Mouse (Mus musculus) limb, embryonic 10.5 days (tissue): ENCODE data around the gene Ptms. TPM values are rescaled to one million over a fixed set of nuclear protein-coding genes. Genes with fewer than 3 reads are reported as not detected.

Source experiments
- DNase-seq: peaks from one replicate; pipeline ENCODE4 v3.0.0-alpha.2; 2017; ENCODE audit warnings: low spot score
- H3K27ac ChIP-seq: fragments of 300-500 bp; sonication (generic); 2 replicates; pipeline ENCODE4 v1.5.1; 2016; ENCODE audit warnings: mild to moderate bottlenecking
- H3K27me3 ChIP-seq: fragments of 300-500 bp; sonication (generic); 2 replicates; pipeline ENCODE4 v1.6.1; 2016; ENCODE audit warnings: low read depth, mild to moderate bottlenecking; ENCODE audit not compliant: poor library complexity, severe bottlenecking
- H3K36me3 ChIP-seq: fragments of 300-500 bp; sonication (generic); 2 replicates; pipeline ENCODE4 v1.6.1; 2016; ENCODE audit warnings: mild to moderate bottlenecking, moderate library complexity
- H3K4me1 ChIP-seq: fragments of 300-500 bp; sonication (generic); 2 replicates; pipeline ENCODE4 v1.6.1; 2016
- H3K4me3 ChIP-seq: fragments of 300-500 bp; sonication (generic); 2 replicates; pipeline ENCODE4 v1.5.1; 2016; ENCODE audit warnings: mild to moderate bottlenecking, moderate library complexity
- H3K9me3 ChIP-seq: fragments of 300-500 bp; sonication (generic); replicated peaks from 2 replicates; pipeline ENCODE4 v1.6.1; 2016; ENCODE audit warnings: mild to moderate bottlenecking
- WGBS: fragments of 180-500 bp; shearing (Covaris S2); methylation state at CpG from one replicate; pipeline ENCODE4 v1.1.7; 2016; 5-methylcytosine and 5-hydroxymethylcytosine counted together
- polyA plus RNA-seq: library from polyadenylated mRNA; unstranded; fragments of >200 nt; fragmentation: Nextera tagmentation; extraction: Ambion mirVana; gene quantifications from 2 replicates; pipeline ENCODE4 v1.2.1, GENCODE M21; 2016

The Ptms gene
- polyA plus RNA-seq, 1 experiment from 2014 or later, result 208 TPM

DNA sequence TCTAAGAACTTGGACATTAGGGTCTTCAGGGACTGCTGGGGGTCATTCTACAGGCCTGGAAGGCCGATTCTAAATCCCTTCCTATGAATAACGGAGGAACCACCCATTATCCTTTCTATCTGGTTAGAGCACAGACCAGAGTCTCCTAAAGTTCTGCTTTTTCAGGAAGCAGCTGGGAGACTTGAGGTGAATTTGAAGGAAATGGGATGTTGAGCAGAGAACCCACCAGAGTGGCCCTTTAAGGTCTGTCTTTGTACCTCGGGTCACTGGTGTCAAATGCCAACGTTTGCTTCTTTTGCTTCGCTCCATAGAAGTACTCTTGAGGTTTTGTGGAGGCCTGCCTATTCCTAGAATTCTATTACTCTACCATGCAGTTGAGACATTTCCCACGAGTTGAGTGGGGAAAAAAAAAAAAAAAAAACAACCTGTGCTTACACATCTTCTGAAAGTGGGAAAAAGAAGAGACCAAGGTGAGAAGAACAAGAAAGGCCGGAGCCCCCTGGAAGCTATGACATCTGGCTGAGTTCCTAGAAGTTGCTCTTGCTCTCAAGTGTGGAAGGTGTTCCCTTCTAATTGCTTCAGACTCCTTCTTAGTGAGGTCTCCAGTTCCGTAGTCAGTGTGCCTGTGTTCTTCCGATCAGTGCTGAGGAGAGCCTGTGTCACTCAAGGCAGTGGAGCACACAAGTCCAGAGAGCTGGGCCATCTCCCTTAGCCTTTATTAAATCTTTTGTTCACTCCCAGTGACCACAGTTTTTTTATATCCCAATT lies 599 bp upstream of the Ptms start:
- Histone ChIP-seq H3K27ac (peak overlapping the region; percentile 100), H3K9me3 (no peaks in the 10 kb centered on the region), H3K4me3 (peak overlapping the region; percentile 97), H3K4me1 (peaks cover 69% of the 10 kb centered on the region), H3K27me3 (no peaks in the 10 kb centered on the region), H3K36me3 (no peaks in the 10 kb centered on the region)
- 26% methylated on average over 9 of the region's 9 CpGs for WGBS
- DNase-seq, result no peak

DNA sequence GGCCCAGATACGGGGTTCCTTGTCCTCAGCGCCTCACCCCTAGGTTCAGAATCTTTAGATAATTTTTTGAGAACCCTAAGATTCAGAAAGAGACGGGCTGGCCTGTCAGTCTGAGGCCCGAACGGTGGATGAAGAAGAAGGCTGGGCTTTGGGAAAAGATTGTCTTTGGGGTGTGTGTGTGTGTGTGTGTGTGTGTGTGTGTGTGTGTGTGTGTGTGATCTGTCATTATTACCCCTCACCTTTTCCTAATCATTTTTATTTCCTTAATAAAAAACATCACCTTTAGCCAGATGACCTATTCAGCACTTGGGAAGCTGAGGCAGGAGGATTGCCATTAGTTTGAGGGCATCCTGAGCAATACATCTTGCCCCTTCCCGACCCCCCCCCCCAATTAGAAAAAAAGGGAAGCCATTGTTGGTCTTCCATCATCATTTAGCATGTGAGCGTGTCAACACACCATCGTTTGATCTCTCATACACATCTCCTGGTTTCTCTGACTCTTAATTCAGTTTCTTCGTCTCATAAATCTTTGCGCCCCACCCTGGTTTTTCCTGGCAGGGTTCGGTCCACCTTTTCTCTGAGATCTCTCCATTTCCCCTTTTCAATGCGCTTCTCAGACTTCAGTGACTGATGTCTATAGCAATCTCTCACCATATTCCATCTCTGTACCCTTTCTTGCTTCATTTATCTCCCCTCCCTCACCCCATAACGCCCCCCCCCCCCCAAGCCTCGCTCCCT lies 844 bp downstream of the Ptms start:
- 32% methylated on average over 14 of the region's 14 CpGs for WGBS
- peaks cover 78% of the 10 kb centered on the region for H3K4me1 ChIP-seq
- DNase-seq, result no peak
- 0 out of 2 replicates have a peak, but pooled peaks cover 3% of the 10 kb centered on the region for H3K27me3 ChIP-seq
- H3K4me3 ChIP-seq, result peak overlapping the region; percentile 97
- H3K27ac ChIP-seq, result peak overlapping the region; percentile 100
- no peaks in the 10 kb centered on the region for H3K9me3 ChIP-seq
- peaks cover 11% of the 10 kb centered on the region for H3K36me3 ChIP-seq

GRCm38 (mm10) chr6:124918331-124918690 lies 1.6 kb downstream of the Ptms start:
- H3K4me1 ChIP-seq, result peaks cover 86% of the 10 kb centered on the region
- H3K4me3 ChIP-seq, result peak overlapping the region; percentile 97
- WGBS, result 8% methylated on average over 7 of the region's 7 CpGs

GRCm38 (mm10) chr6:124917518-124918330 lies 2.2 kb downstream of the Ptms start:
- under 1% methylated on average over 89 of the region's 89 CpGs for WGBS
- peaks cover 82% of the 10 kb centered on the region for H3K4me1 ChIP-seq
- peak overlapping the region; percentile 97 for H3K4me3 ChIP-seq
- H3K27me3 ChIP-seq, result peaks cover 11% of the 10 kb centered on the region; the same call in 1 of the 2 replicates
- peak; percentile 91 for DNase-seq
- H3K9me3 ChIP-seq, result no peaks in the 10 kb centered on the region
- H3K36me3 ChIP-seq, result peaks cover 25% of the 10 kb centered on the region
- peak overlapping the region; percentile 100 for H3K27ac ChIP-seq

More at GRCm38 (mm10) chr6:124918331-124918690, 1.6 kb downstream of the Ptms start:
- Histone ChIP-seq H3K27ac (peak overlapping the region; percentile 100), H3K36me3 (peaks cover 19% of the 10 kb centered on the region), H3K27me3 (peaks cover 10% of the 10 kb centered on the region; the same call in 1 of the 2 replicates), H3K9me3 (no peaks in the 10 kb centered on the region)
- DNase-seq, result no peak

DNA sequence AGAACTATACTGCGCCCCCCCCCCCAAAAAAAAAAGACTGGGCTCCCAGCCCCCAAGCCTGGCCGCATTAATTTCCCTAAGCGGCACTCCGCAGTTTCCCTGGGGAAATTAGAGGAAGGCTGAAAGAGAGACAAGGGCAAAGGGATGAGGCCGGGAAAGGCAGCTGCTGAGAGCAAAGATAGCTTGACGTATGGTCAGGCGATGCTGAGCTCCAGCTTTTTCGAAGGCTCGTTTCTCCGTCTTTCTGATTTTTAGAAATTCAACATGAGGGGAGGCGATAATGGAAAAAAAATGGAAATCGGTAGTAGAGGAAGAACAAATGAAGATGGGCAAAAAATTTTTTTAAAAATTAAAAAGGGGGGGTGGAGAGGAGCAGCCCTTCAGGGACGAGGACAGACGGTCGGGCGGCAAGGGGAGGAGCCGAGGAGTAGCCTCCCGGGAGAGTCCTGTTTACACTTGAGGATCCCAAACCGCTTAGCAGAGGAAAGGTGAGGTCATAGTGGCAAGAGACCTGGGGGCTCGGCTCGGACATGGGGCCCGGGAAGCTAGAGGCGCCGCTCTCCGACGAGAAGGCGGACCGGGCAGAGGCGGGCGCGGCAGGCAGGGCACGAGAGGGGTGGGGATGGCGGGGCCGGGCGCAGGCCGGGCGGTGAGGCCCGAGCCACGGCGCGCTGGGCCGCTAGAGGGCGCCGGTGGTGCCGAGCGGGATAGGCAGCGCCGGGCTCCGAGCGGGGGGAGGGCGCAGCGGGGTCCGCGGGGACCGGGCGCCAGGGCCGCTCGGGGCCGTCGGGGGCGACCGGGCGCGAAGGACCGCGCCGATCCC lies 3.0 kb downstream of the Ptms start:
- Histone ChIP-seq H3K4me1 (peaks cover 81% of the 10 kb centered on the region), H3K4me3 (peak overlapping the region; percentile 97), H3K27me3 (peaks cover 11% of the 10 kb centered on the region; the same call in 1 of the 2 replicates), H3K36me3 (peaks cover 30% of the 10 kb centered on the region), H3K27ac (peak overlapping the region; percentile 100), H3K9me3 (no peaks in the 10 kb centered on the region)
- peak; percentile 92 for DNase-seq
- 1% methylated on average over 40 of the region's 67 CpGs for WGBS

GRCm38 (mm10) chr6:124915942-124916694 lies 3.8 kb downstream of the Ptms start:
- Histone ChIP-seq H3K27ac (peak overlapping the region; percentile 100), H3K9me3 (no peaks in the 10 kb centered on the region), H3K36me3 (peaks cover 30% of the 10 kb centered on the region), H3K4me3 (peak overlapping the region; percentile 97), H3K27me3 (peaks cover 16% of the 10 kb centered on the region), H3K4me1 (peaks cover 79% of the 10 kb centered on the region)
- DNase-seq, result no peak
- 12% methylated on average over 12 of the region's 12 CpGs for WGBS

DNA sequence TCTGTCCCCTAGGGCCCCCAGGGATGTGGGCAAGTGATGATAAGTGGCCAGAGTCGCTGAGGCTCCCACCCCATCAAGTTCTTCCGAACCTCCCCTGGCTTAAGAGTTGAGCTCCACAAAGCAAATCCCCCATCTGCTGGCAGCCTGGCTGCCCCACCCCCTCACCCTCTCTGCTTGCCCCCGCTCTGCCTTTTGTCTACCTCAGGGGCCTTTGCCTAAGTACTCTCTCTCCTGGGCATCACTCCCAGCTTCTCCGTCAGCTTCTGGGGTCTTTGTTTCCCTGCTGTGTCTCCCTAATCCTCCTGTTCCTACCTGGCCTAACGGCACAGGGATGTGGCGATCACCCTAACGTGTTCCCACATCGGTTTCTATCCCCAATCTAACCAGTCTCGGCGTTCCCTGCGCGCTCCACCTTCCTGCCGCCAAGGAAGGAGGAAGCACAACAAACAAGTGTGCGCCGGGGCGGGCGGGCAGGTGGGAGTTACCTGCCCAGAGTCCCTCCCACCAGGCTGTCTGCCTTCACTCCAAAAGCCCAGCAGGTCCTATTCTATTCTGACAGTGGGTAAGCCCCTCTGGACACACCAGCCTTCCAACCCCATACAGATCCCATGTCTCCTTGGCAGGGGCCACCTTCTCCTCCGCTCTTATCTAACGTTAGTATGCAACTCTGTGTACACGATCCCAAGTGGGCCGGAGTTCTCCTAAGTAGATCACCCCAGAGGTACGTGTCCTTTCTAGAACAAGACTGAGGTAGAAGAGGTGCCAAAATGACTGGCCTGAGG lies 4.6 kb downstream of the Ptms start:
- DNase-seq, result peak; percentile 57
- Histone ChIP-seq H3K27ac (peak overlapping the region; percentile 100), H3K36me3 (peaks cover 30% of the 10 kb centered on the region), H3K4me3 (peak overlapping the region; percentile 97), H3K9me3 (no peaks in the 10 kb centered on the region), H3K27me3 (peaks cover 24% of the 10 kb centered on the region), H3K4me1 (peaks cover 74% of the 10 kb centered on the region)
- WGBS, result 18% methylated on average over 22 of the region's 22 CpGs

DNA sequence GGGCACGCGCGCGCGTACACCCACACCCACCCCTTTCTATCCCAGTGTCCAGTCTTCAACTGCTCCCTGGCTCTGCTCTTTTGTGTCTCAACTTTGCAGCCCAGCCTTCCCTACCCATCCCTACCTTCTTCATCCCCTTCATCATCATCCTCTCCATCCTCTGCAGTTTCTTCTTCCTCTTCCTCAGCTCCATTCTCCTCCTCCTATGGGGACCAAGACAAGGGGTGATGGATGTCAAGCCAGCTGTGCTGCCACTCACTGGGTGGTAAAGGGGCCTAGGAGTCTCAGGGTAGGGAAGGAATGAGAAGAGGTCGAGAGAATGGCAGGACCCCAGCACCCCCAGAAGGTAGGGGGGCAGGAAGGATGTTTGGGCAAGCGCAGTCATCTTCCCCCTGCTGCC lies 5.4 kb downstream of the Ptms start:
- no peak for DNase-seq
- WGBS, result 79% methylated on average over 7 of the region's 7 CpGs
- Histone ChIP-seq H3K9me3 (no peaks in the 10 kb centered on the region), H3K4me3 (peak overlapping the region; percentile 97; the same call in 1 of the 2 replicates), H3K36me3 (peaks cover 30% of the 10 kb centered on the region), H3K27ac (no peak overlapping the region), H3K27me3 (peaks cover 32% of the 10 kb centered on the region), H3K4me1 (peaks cover 76% of the 10 kb centered on the region)

DNA sequence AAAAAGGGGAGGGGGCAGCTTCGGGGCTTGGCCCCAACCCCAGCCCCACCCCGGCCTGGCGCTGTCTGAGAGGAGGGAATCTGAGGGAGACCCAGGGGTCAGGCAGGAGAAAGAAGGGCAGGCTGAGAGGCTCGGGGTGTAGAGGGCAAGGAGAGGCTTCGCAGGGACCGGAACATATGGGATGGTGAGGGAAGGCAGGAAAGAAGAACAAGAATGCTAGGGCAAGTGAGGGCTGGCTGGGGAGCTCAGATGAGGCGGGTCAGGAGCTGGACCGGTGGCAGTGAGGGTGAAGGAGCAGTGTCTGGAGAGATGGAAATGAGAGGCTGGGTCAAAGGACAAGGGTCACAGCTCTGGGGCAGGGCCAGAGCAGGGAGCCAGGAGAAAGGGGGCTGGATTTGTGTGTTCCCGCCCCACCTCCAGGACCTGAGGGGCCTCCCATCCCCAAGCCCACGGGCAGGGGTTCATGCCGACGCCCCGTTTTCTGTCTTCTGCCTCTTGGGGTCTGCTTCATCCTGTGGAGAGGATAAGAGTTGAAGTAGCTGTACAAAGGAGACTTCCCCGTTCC lies 6.1 kb downstream of the Ptms start:
- Histone ChIP-seq H3K4me3 (0 out of 2 replicates have a peak overlapping the region, but pooled peaks have one; percentile 6), H3K4me1 (peaks cover 70% of the 10 kb centered on the region), H3K27me3 (peaks cover 39% of the 10 kb centered on the region), H3K9me3 (no peaks in the 10 kb centered on the region), H3K27ac (peak overlapping the region; percentile 19; the same call in 1 of the 2 replicates), H3K36me3 (peaks cover 30% of the 10 kb centered on the region)
- no peak for DNase-seq
- 78% methylated on average over 14 of the region's 14 CpGs for WGBS

DNA sequence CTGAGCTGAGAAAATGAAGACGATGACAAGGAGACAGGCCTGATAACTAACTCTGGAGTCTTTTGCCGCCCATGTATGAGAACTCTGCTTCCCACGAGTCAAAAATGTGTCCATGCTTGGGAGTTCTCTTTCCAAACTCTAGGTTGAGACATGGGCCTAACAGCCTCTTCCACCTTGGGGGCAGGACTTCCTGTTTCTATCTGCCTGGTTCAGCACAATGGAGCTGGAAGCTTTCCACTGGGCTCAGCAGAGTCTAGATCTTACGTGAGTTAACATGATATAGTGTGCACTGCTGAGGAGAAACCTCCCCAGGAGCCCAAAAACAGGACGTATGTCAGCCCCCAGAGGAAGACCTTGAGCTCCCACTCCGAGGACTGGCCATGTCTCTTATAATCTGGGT lies 6.7 kb downstream of the Ptms start:
- H3K4me3 ChIP-seq, result 0 out of 2 replicates have a peak overlapping the region, but pooled peaks have one; percentile 6
- H3K27me3 ChIP-seq, result peaks cover 45% of the 10 kb centered on the region
- 80% methylated on average over 6 of the region's 6 CpGs for WGBS
- no peak for DNase-seq
- H3K9me3 ChIP-seq, result no peaks in the 10 kb centered on the region
- H3K36me3 ChIP-seq, result peaks cover 30% of the 10 kb centered on the region
- no peak overlapping the region for H3K27ac ChIP-seq
- peaks cover 64% of the 10 kb centered on the region for H3K4me1 ChIP-seq
